Mouse (Mus musculus): ENCODE measurements around the gene Gm4305. TPM values are rescaled to one million over a fixed set of nuclear protein-coding genes. Genes with fewer than 3 reads are reported as not detected.

Gene Gm4305
- not detected for polyA plus RNA-seq (2014; fragmentation: Illumina TruSeq; extraction: RNeasy Lipid Tissue Mini Kit (QIAGEN cat#74804); ENCODE audit: low replicate concordance)

GRCm38 (mm10) chr10:100350793-100351192 lies at the start of gene Gm4305:
Gene Gm4305, plus strand, starts transcription at chr10:100351093.

GRCm38 (mm10) chr10:100335376-100335775 lies 15.5 kb upstream of the Gm4305 start, which contains the start of gene Gm4301:
Gene Gm4301, plus strand, starts transcription at chr10:100335676.

GRCm38 (mm10) chr10:100340536-100340935 lies 10.4 kb upstream of the Gm4305 start, which contains the start of gene Gm4302:
Gene Gm4302, plus strand, starts transcription at chr10:100340836.

GRCm38 (mm10) chr10:100345672-100346071 lies 5.2 kb upstream of the Gm4305 start, which contains the start of gene Gm4303:
Gene Gm4303, plus strand, starts transcription at chr10:100345972.

GRCm38 (mm10) chr10:100361038-100361437 lies 10.1 kb downstream of the Gm4305 start, which contains the start of gene Gm4307:
Gene Gm4307, plus strand, starts transcription at chr10:100361338.

GRCm38 (mm10) chr10:100382460-100382859 lies 31.6 kb downstream of the Gm4305 start, which contains the start of gene Gm4312:
Gene Gm4312, minus strand, starts transcription at chr10:100382560.

Other genes starting within 250 kb of the Gm4305 start
- gene Gm4301, start 15.4 kb upstream of the Gm4305 start, polyA plus RNA-seq (2014; fragmentation: Illumina TruSeq; extraction: RNeasy Lipid Tissue Mini Kit (QIAGEN cat#74804); ENCODE audit: low replicate concordance) = not detected
- gene Gm4302, start 10.3 kb upstream of the Gm4305 start, polyA plus RNA-seq (2014; fragmentation: Illumina TruSeq; extraction: RNeasy Lipid Tissue Mini Kit (QIAGEN cat#74804); ENCODE audit: low replicate concordance) = not detected
- not detected for gene Gm4303, start 5.1 kb upstream of the Gm4305 start, polyA plus RNA-seq (2014; fragmentation: Illumina TruSeq; extraction: RNeasy Lipid Tissue Mini Kit (QIAGEN cat#74804); ENCODE audit: low replicate concordance)
- gene Gm4307, start 10.2 kb downstream of the Gm4305 start, polyA plus RNA-seq (2014; fragmentation: Illumina TruSeq; extraction: RNeasy Lipid Tissue Mini Kit (QIAGEN cat#74804); ENCODE audit: low replicate concordance) = not detected
- not detected for gene Gm4312, start 31.5 kb downstream of the Gm4305 start, polyA plus RNA-seq (2014; fragmentation: Illumina TruSeq; extraction: RNeasy Lipid Tissue Mini Kit (QIAGEN cat#74804); ENCODE audit: low replicate concordance)
- 36.2 TPM for gene Tmtc3, start 136.3 kb downstream of the Gm4305 start, polyA plus RNA-seq (2014; fragmentation: Illumina TruSeq; extraction: RNeasy Lipid Tissue Mini Kit (QIAGEN cat#74804); ENCODE audit: low replicate concordance)
- gene Cep290, start 136.5 kb downstream of the Gm4305 start, polyA plus RNA-seq (2014; fragmentation: Illumina TruSeq; extraction: RNeasy Lipid Tissue Mini Kit (QIAGEN cat#74804); ENCODE audit: low replicate concordance) = 15.4 TPM
- 12.0 TPM for gene 4930430F08Rik, start 239.3 kb downstream of the Gm4305 start, polyA plus RNA-seq (2014; fragmentation: Illumina TruSeq; extraction: RNeasy Lipid Tissue Mini Kit (QIAGEN cat#74804); ENCODE audit: low replicate concordance)
- gene 1700017N19Rik, start 239.4 kb downstream of the Gm4305 start, polyA plus RNA-seq (2014; fragmentation: Illumina TruSeq; extraction: RNeasy Lipid Tissue Mini Kit (QIAGEN cat#74804); ENCODE audit: low replicate concordance) = not detected

All from small intestine, adult 10 weeks (tissue).